Mouse (Mus musculus) lung, embryonic 14.5 days (tissue): ENCODE measurements at regions not wholly inside any gene's neighbourhood (a gene's known extent, or its start where the extent isn't known, plus 50 kb on each side); places are given as distances from the start of the nearest gene placed in this dataset.
A peak's percentile ranks its signal among the peaks of the same experiment; 100 is the strongest.
"Not testable (repeated sequence)": the region's sequence is repeated elsewhere in the genome, so short reads cannot be mapped to it uniquely, and the experiment has no call there.

Source experiments
- ATAC-seq: fragments of 200-750 bp; cut with Nextera tagmentation; 2 replicates; pipeline ENCODE4 v1.8.0; 2017; ENCODE audit warnings: mild to moderate bottlenecking, moderate TSS enrichment, moderate library complexity; ENCODE audit not compliant: insufficient read depth
- DNase-seq: peaks from one replicate; pipeline ENCODE4 v3.0.0-alpha.2; 2015
- H3K27ac ChIP-seq: fragments of 300-500 bp; sonication (generic); 2 replicates; pipeline ENCODE4 v1.5.1; 2014; ENCODE audit warnings: low read depth, mild to moderate bottlenecking, moderate library complexity
- H3K27me3 ChIP-seq: fragments of 300-500 bp; sonication (generic); 2 replicates; pipeline ENCODE4 v1.6.1; 2014; ENCODE audit warnings: low read length, control low read depth; ENCODE audit not compliant: insufficient read depth
- H3K36me3 ChIP-seq: fragments of 300-500 bp; sonication (generic); 2 replicates; pipeline ENCODE4 v1.6.1; 2014; ENCODE audit warnings: control low read depth; ENCODE audit not compliant: insufficient read depth
- H3K4me1 ChIP-seq: fragments of 300-500 bp; sonication (generic); 2 replicates; pipeline ENCODE4 v1.6.1; 2014; ENCODE audit warnings: antibody characterized with exemption, control low read depth; ENCODE audit not compliant: insufficient read depth
- H3K4me2 ChIP-seq: fragments of 300-500 bp; sonication (generic); 2 replicates; pipeline ENCODE4 v1.6.1; 2014; ENCODE audit warnings: mild to moderate bottlenecking
- H3K4me3 ChIP-seq: fragments of 300-500 bp; sonication (generic); 2 replicates; pipeline ENCODE4 v1.5.1; 2014; ENCODE audit warnings: low read depth, low read length
- H3K9ac ChIP-seq: fragments of 300-500 bp; sonication (generic); 2 replicates; pipeline ENCODE4 v1.6.1; 2014
- H3K9me3 ChIP-seq: fragments of 300-500 bp; sonication (generic); 2 replicates; pipeline ENCODE4 v1.6.1; 2016; ENCODE audit warnings: low read depth, low read length, control low read depth
- CTCF ChIP-seq: IDR thresholded peaks from 2 replicates; pipeline ENCODE4 v1.5.1; 2016; ENCODE audit warnings: antibody characterized with exemption, low read depth
- WGBS: fragments of 180-500 bp; shearing (Covaris S2); extraction: QIAGEN DNeasy Blood & Tissue Kit; methylation state at CpG from one replicate; pipeline ENCODE4 v1.1.7; 2014; 5-methylcytosine and 5-hydroxymethylcytosine counted together

DNA sequence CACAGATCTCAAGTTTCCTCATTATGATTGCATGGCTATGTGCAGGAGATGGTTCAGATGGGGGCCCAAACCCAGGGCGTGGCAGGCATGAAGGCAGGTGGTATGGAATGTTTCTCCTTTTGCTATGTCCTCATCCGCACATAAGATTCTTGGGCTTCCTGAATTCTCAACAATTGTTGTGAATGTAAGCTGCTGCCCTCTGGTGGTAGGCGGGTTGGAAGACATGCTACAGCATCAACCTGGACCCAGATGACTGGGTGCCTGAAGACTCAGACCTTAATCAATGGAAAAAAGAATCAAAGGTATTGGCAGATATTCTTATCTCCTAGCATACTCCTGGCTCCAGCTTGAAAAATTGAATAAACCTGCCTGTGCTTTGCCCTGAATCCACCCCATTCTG, 211.3 kb upstream of the Gm4985 start:
- WGBS = 55% methylated on average over 3 of the region's 3 CpGs
- ATAC-seq, DNase-seq: not testable (repeated sequence)

GRCm38 (mm10) chrX:24161654-24162053, 202.9 kb upstream of the Gm4985 start:
- not testable (repeated sequence) for H3K4me1 ChIP-seq, H3K27ac ChIP-seq, H3K9me3 ChIP-seq, H3K36me3 ChIP-seq, H3K9ac ChIP-seq, H3K4me2 ChIP-seq, ATAC-seq, DNase-seq, H3K27me3 ChIP-seq, H3K4me3 ChIP-seq
- WGBS = 68% methylated on average over 8 of the region's 9 CpGs

More for the DNA sequence above, 211.3 kb upstream of the Gm4985 start:
- peak; percentile 20; the same call in 1 of the 2 replicates for TF ChIP-seq CTCF
- H3K36me3 ChIP-seq, H3K4me3 ChIP-seq, H3K27ac ChIP-seq, H3K4me2 ChIP-seq, H3K9me3 ChIP-seq, H3K4me1 ChIP-seq, H3K27me3 ChIP-seq, H3K9ac ChIP-seq: not testable (repeated sequence)

DNA sequence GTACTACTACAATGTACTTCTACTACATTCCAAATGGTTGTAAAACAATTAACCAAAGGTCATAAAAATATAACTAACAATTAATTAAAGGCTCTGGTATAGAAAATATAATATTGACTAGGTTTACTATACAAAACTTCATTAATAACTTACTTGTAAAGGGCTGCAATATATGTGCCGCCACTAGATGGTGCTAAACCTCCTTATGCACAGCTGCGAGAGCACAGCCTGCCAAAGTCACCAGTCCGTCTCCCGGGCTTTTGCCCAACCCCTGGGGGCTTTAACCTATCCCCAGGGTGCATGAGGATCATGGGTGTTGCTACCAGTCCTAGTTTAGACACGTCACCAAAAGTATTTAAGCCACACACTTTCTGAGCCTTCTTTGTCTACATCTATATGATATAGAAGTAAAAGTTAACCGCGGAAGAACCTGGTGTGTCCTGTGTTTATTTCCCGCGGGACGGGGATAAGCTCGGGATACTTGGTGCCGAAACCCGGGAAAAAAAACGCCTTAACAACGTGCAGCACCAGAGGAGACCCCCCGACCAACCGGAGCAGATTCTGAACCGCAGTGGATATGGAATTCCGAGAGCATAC, 194.6 kb upstream of the Gm4985 start:
- not testable (repeated sequence) for H3K27ac ChIP-seq, H3K4me2 ChIP-seq, H3K9ac ChIP-seq, H3K4me1 ChIP-seq, H3K4me3 ChIP-seq, H3K9me3 ChIP-seq, ATAC-seq, H3K36me3 ChIP-seq, H3K27me3 ChIP-seq
- DNase-seq = peak; percentile 2
- 0 out of 2 replicates have a peak, but pooled peaks have one; percentile 13 for TF ChIP-seq CTCF
- 84% methylated on average over 19 of the region's 19 CpGs for WGBS
